Mouse (Mus musculus): Measurements from ENCODE around the gene Cc2d1b. TPM values are rescaled to one million over a fixed set of nuclear protein-coding genes. Genes with fewer than 3 reads are reported as not detected.

Cc2d1b gene
- polyA plus RNA-seq, 2 experiments from 2014 or later, result 31.4 to 62.3 TPM

- no peak for ATAC-seq
Observed at GRCm38 (mm10) chr4:108664407-108664806, 44.7 kb downstream of the Cc2d1b start.

Other genes starting within 250 kb of the Cc2d1b start
- gene Shisal2a, start 236.6 kb upstream of the Cc2d1b start, polyA plus RNA-seq (2017; shearing (Covaris generic)), result not detected
- gene Gpx7, start 213.0 kb upstream of the Cc2d1b start, polyA plus RNA-seq (2017; shearing (Covaris generic)), result 1 to 10 TPM; 4.4 to 5.1 TPM
- gene Tut4, start 160.5 kb upstream of the Cc2d1b start, polyA plus RNA-seq (2017; shearing (Covaris generic)), result 10 to 100 TPM; 81.5 to 96.5 TPM
- 10 to 100 TPM; 64.6 to 64.9 TPM for gene Prpf38a, start 40.6 kb upstream of the Cc2d1b start, polyA plus RNA-seq (2017; shearing (Covaris generic))
- gene Orc1, start 40.5 kb upstream of the Cc2d1b start, polyA plus RNA-seq (2017; shearing (Covaris generic)), result 1 to 10 TPM; 2.7 to 3.0 TPM
- gene 3110021N24Rik, start 99.7 kb downstream of the Cc2d1b start, polyA plus RNA-seq (2017; shearing (Covaris generic)), result not detected
- 1 to 10 TPM in 1 of 2 experiments, under 1 TPM in 1; 0.87 to 1.6 TPM for gene Zfyve9, start 160.9 kb downstream of the Cc2d1b start, polyA plus RNA-seq (2017; shearing (Covaris generic))
- gene Btf3l4, start 213.7 kb downstream of the Cc2d1b start, polyA plus RNA-seq (2017; shearing (Covaris generic)), result 10 to 100 TPM; 47.5 to 65.2 TPM
- 10 to 100 TPM; 58.1 to 68.8 TPM for gene Txndc12, start 214.7 kb downstream of the Cc2d1b start, polyA plus RNA-seq (2017; shearing (Covaris generic))
- gene Kti12, start 227.8 kb downstream of the Cc2d1b start, polyA plus RNA-seq (2017; shearing (Covaris generic)), result 10 to 100 TPM in 1 of 2 experiments, 1 to 10 TPM in 1; 8.1 to 13.5 TPM
- not detected for gene A730015C16Rik, start 228.7 kb downstream of the Cc2d1b start, polyA plus RNA-seq (2017; shearing (Covaris generic))